Mouse (Mus musculus) liver, embryonic 14.5 days (tissue): Measurements from ENCODE around the gene Tppp.
"Not testable (repeated sequence)": the region's sequence is repeated elsewhere in the genome, so short reads cannot be mapped to it uniquely, and the experiment has no call there.

Experiments
- CTCF ChIP-seq: IDR thresholded peaks from 2 replicates; pipeline ENCODE4 v1.5.1; 2016; ENCODE audit warnings: antibody characterized with exemption, low read depth, control low read depth
- EP300 ChIP-seq: IDR thresholded peaks from 2 replicates; pipeline ENCODE4 v1.6.1; 2016; ENCODE audit warnings: antibody characterized with exemption, low read depth

- TF ChIP-seq EP300, CTCF: not testable (repeated sequence)
These were observed 2.3 kb upstream of the Tppp start for GRCm38 (mm10) chr13:74006881-74007280.
